Mouse (Mus musculus) cortical plate, adult 2 months (tissue): ENCODE data around the gene Olfr907.

Experiments
- CTCF ChIP-seq: fragments of 200-500 bp; IDR thresholded peaks from 2 replicates; pipeline ENCODE4 v1.5.1; 2011; ENCODE audit warnings: mild to moderate bottlenecking, control low read depth, low read length; ENCODE audit not compliant: insufficient read depth; ENCODE audit errors: extremely low read depth
- POLR2A ChIP-seq: fragments of 200-500 bp; IDR thresholded peaks from 2 replicates; pipeline ENCODE4 v1.6.1; 2011; ENCODE audit warnings: mild to moderate bottlenecking, low read length, control low read depth; ENCODE audit not compliant: insufficient read depth; ENCODE audit errors: extremely low read depth

- TF ChIP-seq CTCF (no peak), POLR2A (no peak)
Observed at GRCm38 (mm10) chr9:38512353-38512752, 16.8 kb downstream of the Olfr907 start.
